ENCODE assay signal across 8 mouse cellular contexts in the genomic region with DNA sequence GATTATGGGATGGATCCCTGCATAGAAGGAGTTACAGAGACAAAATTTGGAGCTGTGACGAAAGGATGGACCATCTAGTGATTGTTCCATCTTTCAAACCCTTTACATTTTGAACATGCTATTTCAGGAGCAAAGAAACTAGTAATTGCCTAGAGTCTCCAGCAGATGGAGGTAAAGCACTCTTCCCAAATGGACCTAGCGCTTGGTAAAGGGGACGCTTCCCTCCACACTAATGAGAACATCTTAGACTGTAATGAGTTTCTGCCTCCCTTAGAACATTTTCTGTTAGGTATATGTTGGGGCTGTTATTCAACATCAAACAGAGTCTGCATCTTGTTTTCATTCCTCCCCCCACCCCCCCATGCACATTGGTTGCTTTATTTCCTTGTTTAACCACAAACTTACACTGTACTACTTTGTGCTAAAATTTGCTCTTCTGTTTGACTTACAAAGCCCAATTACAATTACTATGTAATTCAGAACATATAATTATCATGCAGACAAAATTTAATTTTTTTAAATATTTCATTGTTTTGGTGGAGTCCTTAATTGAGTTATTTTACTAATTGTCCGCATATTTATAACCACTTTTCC.
DNase-seq lines count a peak whose midpoint lies in the region; ATAC-seq and TF ChIP-seq lines count a peak whose summit lies in the region.

No protein-coding gene starts in this region.

- H3K36me3 ChIP-seq in E14TG2a.4 (ENCODE audit: insufficient read depth, low read length) = no peaks in the 10 kb centered on the region
- no peaks in the 10 kb centered on the region for H3K36me3 ChIP-seq in hindbrain, embryonic 15.5 days
- no peaks in the 10 kb centered on the region for H3K36me3 ChIP-seq in stomach, postnatal 0 days (ENCODE audit: control insufficient read depth, insufficient read depth, low read length)

- no peaks in the 10 kb centered on the region for H3K27me3 ChIP-seq in E14TG2a.4 (ENCODE audit: insufficient read depth, low read length)
- H3K27me3 ChIP-seq in hindbrain, embryonic 15.5 days = no peaks in the 10 kb centered on the region
- H3K27me3 ChIP-seq in stomach, postnatal 0 days (ENCODE audit: control insufficient read depth, insufficient read depth, low read length) = no peaks in the 10 kb centered on the region

- 34% methylated on average over 4 of the region's 4 CpGs for WGBS in hindbrain, embryonic 15.5 days
- 31% methylated on average over 4 of the region's 4 CpGs for WGBS in stomach, postnatal 0 days

- TF ChIP-seq CTCF in E14TG2a.4 (conservative IDR thresholded peaks at IDR 0.05; ENCODE audit: low read length) = peak; percentile 59
- peak; percentile 86 for TF ChIP-seq CTCF in stomach, postnatal 0 days (IDR thresholded peaks at IDR 0.05; ENCODE audit: low read depth)

- no peak overlapping the region for H3K4me2 ChIP-seq in hindbrain, embryonic 15.5 days
- H3K4me2 ChIP-seq in stomach, postnatal 0 days (replicated peaks; ENCODE audit: low read depth) = no peak overlapping the region

- peak; percentile 39 to 42 for DNase-seq in heart, postnatal 10 days
- DNase-seq in heart, adult 9 months (ENCODE audit: low spot score in 2 of 2) = no peak
- peak; percentile 3 for DNase-seq in c-Kit-positive CD71-positive TER-119-positive erythroid progenitor cells, embryonic 14.5 days (ENCODE audit: low spot score)
- DNase-seq in lung, postnatal 10 days = peak; percentile 46
- DNase-seq in stomach, postnatal 0 days (ENCODE audit: low spot score) = peak; percentile 16
- DNase-seq in thymus, postnatal 36 days = no peak

- H3K4me1 ChIP-seq in E14TG2a.4 (replicated peaks; ENCODE audit: low read depth, low read length) = no peaks in the 10 kb centered on the region
- H3K4me1 ChIP-seq in hindbrain, embryonic 15.5 days (replicated peaks) = no peaks in the 10 kb centered on the region
- H3K4me1 ChIP-seq in stomach, postnatal 0 days (replicated peaks; ENCODE audit: control insufficient read depth, insufficient read depth) = no peaks in the 10 kb centered on the region

- H3K27ac ChIP-seq in hindbrain, embryonic 15.5 days (replicated peaks) = no peak overlapping the region
- H3K27ac ChIP-seq in stomach, postnatal 0 days (replicated peaks) = no peak overlapping the region

- intact Hi-C loops in heart, postnatal 10 days (cut with DNase I) = loop anchor here (5.0 kb wide), 2 partner anchors 226 to 281 kb away; partner anchors contain the start of gene Nepn

- H3K9ac ChIP-seq in hindbrain, embryonic 15.5 days = no peak overlapping the region
- no peak overlapping the region for H3K9ac ChIP-seq in stomach, postnatal 0 days (ENCODE audit: low read length)

- peak; percentile 77; the same call in 1 of the 2 replicates for ATAC-seq in hindbrain, embryonic 15.5 days (ENCODE audit: low FRiP score, low read depth)
- no peak for ATAC-seq in stomach, postnatal 0 days (ENCODE audit: low FRiP score, low TSS enrichment)

- no peak overlapping the region for H3K4me3 ChIP-seq in E14TG2a.4 (replicated peaks; ENCODE audit: low read length)
- H3K4me3 ChIP-seq in hindbrain, embryonic 15.5 days = no peak overlapping the region
- no peak overlapping the region for H3K4me3 ChIP-seq in stomach, postnatal 0 days (ENCODE audit: low read depth, low read length)

- H3K9me3 ChIP-seq in E14TG2a.4 (ENCODE audit: low read length) = no peaks in the 10 kb centered on the region
- no peaks in the 10 kb centered on the region for H3K9me3 ChIP-seq in hindbrain, embryonic 15.5 days
- no peaks in the 10 kb centered on the region for H3K9me3 ChIP-seq in stomach, postnatal 0 days (ENCODE audit: control insufficient read depth, low read length)

- TF ChIP-seq EP300 in stomach, postnatal 0 days (optimal IDR thresholded peaks at IDR 0.05) = no peak

Comparison
In these comparisons a context has a peak if more than half of its experiments do, and no peak if none do; other contexts are left out.
1. DNase-seq: peak in heart, postnatal 10 days (2 of 2), c-Kit-positive CD71-positive TER-119-positive erythroid progenitor cells, embryonic 14.5 days (single experiment), lung, postnatal 10 days (single experiment) and stomach, postnatal 0 days (single experiment); none in heart, adult 9 months (0 of 2) and thymus, postnatal 36 days (0 of 2).